Mouse (Mus musculus) T-helper 17 cell (primary cell): ENCODE measurements around the gene Phospho2.
"Not testable (repeated sequence)": the region's sequence is repeated elsewhere in the genome, so short reads cannot be mapped to it uniquely, and the experiment has no call there.

Experiments used
- in situ Hi-C, 2 experiments: fragments of 300-600 bp; cut with MboI, MseI; formaldehyde crosslinking; loops; 1 replicate in 1 of 2; 2 replicates in 1 of 2; pipeline ENCODE4 v1.15.1; 2025; ENCODE audit warnings: high pct_unique_total_duplicates in 2 of 2

Phospho2 gene

DNA sequence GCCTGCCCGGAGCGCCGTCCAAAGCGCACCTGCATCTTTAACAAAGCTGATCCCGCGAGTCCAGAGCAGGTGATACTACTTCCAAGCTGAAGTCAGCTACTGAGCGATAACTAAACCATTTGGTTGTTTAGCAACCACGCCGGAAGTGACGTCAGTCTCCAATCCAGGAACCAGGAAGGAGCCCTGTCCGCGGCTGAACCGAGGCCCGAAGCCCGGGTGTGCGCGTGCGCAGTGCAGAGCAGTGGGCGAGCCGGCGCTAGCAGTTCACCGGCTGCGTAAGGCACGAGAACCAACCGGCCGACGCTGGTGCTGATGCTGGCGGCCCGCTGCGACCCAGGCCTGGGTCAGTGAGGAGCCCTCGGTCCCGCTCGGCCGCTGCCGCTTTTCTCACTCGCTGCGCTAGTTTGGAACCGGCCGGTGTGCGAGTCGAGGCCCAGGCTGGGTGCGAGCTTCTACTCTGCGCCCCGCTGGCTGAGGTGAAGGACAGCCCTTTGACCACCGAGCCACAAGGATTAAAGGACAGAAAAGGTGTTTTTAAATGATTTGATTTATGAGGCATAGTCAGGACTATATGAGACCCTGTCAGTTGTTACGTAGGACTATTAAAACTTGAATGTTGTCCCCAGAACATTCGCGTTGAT is at the start of gene Phospho2, which contains the start of gene Ccdc173:
Gene Phospho2, plus strand, starts transcription at position 195 of the 641 bp plus-strand sequence.
Gene Ccdc173, minus strand, starts transcription at position 147 of the 641 bp plus-strand sequence.
- in situ Hi-C loops = loop anchor here in 1 of 2 experiments (10.0 kb wide), 2 partner anchors 155 to 1465 kb away; no protein-coding TSS in a partner anchor

GRCm38 (mm10) chr2:69745091-69745490 is 44.3 kb upstream of the Phospho2 start:
- in situ Hi-C loops = no loop called here

- in situ Hi-C loops = no loop called here
Measured at GRCm38 (mm10) chr2:69760980-69761379, 28.4 kb upstream of the Phospho2 start.

DNA sequence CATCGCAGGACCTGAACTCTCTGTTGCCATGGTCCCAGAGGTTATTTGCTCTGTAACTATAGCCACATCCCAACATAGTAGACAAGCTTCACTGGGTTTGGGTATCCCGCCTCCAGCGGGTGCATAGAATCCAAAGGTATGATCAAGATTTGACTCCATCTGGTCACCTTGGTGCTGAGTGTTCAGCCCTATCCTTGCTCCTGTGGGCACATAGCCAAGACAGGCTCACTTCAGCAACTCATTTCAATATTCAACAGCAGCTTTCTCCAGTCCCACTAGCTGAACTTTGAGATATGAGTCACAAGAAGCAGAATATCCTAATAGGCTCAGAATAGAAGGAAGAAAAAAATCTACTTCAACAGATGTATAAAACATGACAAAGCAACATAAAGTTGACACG is 26.1 kb upstream of the Phospho2 start:
- in situ Hi-C loops = no loop called here

GRCm38 (mm10) chr2:69764716-69765115 is 24.7 kb upstream of the Phospho2 start:
- in situ Hi-C loops = no loop called here

- in situ Hi-C loops = loop anchor here in 1 of 2 experiments (5.0 kb wide), 1 partner anchor 894 kb away; no protein-coding TSS in a partner anchor
Measured at GRCm38 (mm10) chr2:69773331-69773730, 16.1 kb upstream of the Phospho2 start.

GRCm38 (mm10) chr2:69777985-69778835 is 11.2 kb upstream of the Phospho2 start:
- in situ Hi-C loops = no loop called here

- in situ Hi-C loops = no loop called here
Measured at GRCm38 (mm10) chr2:69778836-69779177, 10.6 kb upstream of the Phospho2 start.

GRCm38 (mm10) chr2:69788974-69789373 is 449 bp upstream of the Phospho2 start:
- in situ Hi-C loops = loop anchor here in 1 of 2 experiments (10.0 kb wide), 1 partner anchor 154 kb away; no protein-coding TSS in a partner anchor

GRCm38 (mm10) chr2:69790285-69790684 is 862 bp downstream of the Phospho2 start:
- in situ Hi-C loops = loop anchor here in 1 of 2 experiments (10.0 kb wide), 1 partner anchor 1465 kb away; no protein-coding TSS in a partner anchor

DNA sequence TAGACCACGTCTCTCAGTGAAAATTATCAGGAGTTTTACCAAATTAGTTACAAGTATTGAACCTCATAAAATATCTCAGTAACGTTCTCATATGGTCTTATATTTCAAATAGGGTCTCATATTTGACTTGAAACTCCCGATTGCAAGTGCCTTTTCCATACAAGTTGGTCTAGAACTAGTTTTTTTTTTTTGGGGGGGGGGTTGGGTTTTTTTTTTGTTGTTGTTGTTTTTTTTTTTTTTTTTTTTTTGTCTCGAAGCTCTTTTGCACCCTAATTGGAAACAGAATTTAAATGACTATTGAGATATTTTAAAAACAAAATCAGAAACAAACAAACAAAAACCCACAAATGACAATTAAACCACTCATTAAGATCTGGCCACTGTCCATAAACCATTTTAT is 1.3 kb downstream of the Phospho2 start:
- in situ Hi-C loops = loop anchor here in 1 of 2 experiments (10.0 kb wide), 1 partner anchor 1464 kb away; no protein-coding TSS in a partner anchor

GRCm38 (mm10) chr2:69802911-69803312 is 13.5 kb downstream of the Phospho2 start:
- in situ Hi-C loops = loop anchor here in 1 of 2 experiments (10.0 kb wide), 1 partner anchor 1982 kb away; no protein-coding TSS in a partner anchor

GRCm38 (mm10) chr2:69803756-69804155 is 14.3 kb downstream of the Phospho2 start:
- in situ Hi-C loops = loop anchor here in 1 of 2 experiments (10.0 kb wide), 1 partner anchor 1981 kb away; no protein-coding TSS in a partner anchor

- in situ Hi-C loops = loop anchor here in 1 of 2 experiments (10.0 kb wide), 1 partner anchor 1980 kb away; no protein-coding TSS in a partner anchor
Measured at GRCm38 (mm10) chr2:69804663-69805062, 15.2 kb downstream of the Phospho2 start.

- in situ Hi-C loops = no loop called here
Measured at GRCm38 (mm10) chr2:69810169-69810568, 20.7 kb downstream of the Phospho2 start.

DNA sequence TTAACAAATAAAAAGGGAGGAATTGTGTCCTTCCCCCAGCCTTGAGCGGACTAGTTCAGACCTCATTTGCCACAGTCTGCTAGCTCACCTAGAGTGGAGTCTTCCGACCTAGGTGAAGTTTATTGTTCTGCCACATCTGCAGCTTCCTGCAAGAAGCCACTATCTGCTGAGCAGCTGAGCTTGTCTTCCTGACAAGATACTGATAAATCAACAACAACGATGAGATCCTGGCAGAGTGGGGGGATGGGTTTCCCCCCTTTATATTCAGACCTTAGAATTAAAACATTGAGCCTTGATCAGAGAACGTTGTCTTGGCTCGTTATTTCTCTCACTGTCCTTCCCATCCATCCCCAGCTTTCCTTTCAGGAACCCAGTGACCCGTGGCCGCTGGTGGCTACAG is 21.9 kb downstream of the Phospho2 start:
- in situ Hi-C loops = not testable (repeated sequence)

DNA sequence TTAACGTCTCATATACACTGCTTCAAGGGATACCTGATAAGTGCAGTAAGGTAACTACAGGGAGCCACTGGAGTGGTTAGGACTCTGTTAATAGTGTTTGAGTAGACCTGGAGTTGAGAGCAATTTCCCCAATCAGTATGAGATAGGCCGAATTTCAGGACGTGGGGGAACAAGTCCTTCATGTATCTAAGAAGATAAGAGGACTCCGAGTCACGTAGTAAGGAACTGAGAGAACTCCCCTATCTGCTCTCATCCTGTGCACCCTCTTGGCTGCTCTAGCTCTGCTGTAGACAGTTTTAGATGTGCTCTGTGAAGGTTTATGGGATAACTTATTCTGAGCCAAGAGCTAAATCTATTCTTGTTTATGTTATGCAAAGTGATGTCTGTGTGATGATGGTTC is 27.2 kb downstream of the Phospho2 start:
- in situ Hi-C loops = no loop called here

DNA sequence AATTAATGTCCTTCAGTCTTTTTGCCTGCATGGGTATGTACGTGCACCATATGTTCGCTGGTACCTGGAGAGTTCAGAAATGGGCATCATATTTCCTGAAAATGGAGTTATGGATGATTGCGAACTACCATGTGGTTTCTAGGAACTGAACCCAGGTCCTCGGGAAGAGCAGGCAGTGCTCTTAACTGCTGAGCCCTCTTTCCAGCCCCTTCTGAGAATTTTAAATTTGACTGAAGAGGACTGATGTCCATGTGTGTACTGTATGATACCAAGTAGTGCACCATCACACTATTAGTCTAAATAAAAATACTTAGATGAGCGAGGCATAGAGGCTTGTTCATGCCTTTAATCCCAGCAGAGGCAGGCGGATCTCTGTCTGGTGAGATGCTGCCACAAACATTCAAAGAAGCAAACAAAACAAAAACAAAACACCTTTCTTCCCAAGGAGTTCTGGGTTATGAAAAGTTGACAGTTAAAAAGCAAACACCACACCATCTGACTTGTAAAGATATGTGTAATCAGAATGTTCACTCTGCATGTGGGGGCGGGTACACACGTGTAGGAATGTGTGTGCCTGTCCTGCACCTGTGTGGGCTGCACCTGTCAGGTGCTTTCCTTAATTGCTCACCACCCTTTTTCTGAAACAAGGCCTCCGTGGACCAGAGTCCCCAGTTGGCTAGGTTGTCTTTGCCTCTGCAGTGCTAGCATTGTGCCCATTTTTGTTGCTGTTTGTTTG is 29.1 kb downstream of the Phospho2 start:
- in situ Hi-C loops = no loop called here

DNA sequence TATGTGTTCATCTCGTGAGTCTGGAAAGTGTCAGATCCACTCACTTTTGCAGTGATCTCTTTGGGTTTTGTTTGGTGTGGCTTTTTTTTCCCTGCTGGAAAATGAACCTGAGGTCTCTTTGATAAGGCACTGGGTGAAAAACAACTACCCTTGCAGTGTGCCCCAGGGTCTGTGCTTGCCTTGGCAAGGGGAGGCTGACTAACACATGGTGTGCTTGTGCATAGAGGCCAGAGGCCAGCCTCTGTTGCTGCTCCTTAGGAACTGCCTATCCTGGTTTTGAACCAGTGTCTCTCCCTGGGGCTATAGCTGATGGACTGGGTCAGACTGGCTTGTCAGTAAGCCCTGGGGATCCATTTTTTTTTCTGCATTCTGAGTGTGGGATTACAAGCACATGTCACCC is 30.8 kb downstream of the Phospho2 start:
- in situ Hi-C loops = no loop called here

DNA sequence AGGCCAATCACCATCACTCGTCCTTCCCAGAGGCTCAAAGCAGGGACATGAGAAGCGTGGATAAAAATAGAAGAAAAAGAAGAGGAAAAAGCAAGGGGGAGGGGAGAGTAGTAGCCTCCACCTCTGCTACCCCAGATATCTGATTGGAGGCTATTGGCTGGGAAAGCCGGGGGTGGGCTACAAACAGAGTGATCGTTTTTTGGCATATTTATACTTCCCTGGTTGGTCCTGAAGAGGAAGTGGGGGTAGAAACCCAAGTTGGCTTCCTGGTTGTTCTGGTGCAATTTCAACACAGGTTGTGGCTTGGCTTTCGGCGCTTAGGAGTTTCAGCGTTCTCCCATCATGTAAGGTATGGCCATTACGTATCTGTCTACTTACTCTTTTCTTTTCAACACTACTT is 32.3 kb downstream of the Phospho2 start, which contains the start of gene Klhl23:
Gene Klhl23, plus strand, starts transcription at position 234 of the 400 bp plus-strand sequence.
- in situ Hi-C loops = no loop called here
